Mouse (Mus musculus) lung, adult 2 months (tissue): ENCODE measurements at regions not wholly inside any gene's neighbourhood (a gene's known extent, or its start where the extent isn't known, plus 50 kb on each side); places are given as distances from the start of the nearest gene placed in this dataset.

Experiments used
- DNase-seq: peaks from one replicate; pipeline ENCODE4 v3.0.0; 2022
- H3K4me1 ChIP-seq: fragments of 200-500 bp; 2 replicates; pipeline ENCODE4 v1.6.1; 2011; ENCODE audit warnings: low read length; ENCODE audit not compliant: control insufficient read depth, insufficient read depth
- H3K4me3 ChIP-seq: fragments of 200-500 bp; replicated peaks from 2 replicates; pipeline ENCODE3; 2011; ENCODE audit warnings: low read depth, mild to moderate bottlenecking, control low read depth, low read length; ENCODE audit errors: extremely low read depth
- CTCF ChIP-seq: fragments of 200-500 bp; IDR thresholded peaks from 2 replicates; pipeline ENCODE4 v1.5.1; 2011; ENCODE audit warnings: mild to moderate bottlenecking, low read length, control low read depth; ENCODE audit not compliant: insufficient read depth
- POLR2A ChIP-seq: fragments of 200-500 bp; IDR thresholded peaks from 2 replicates; pipeline ENCODE4 v1.6.1; 2011; ENCODE audit warnings: low read depth, mild to moderate bottlenecking, control low read depth, low read length, borderline replicate concordance; ENCODE audit errors: extremely low read depth
- WGBS: fragments of 180-500 bp; shearing (Covaris S2); methylation state at CpG from one replicate; pipeline ENCODE4 v1.1.7; 2018; 5-methylcytosine and 5-hydroxymethylcytosine counted together

- no peak for DNase-seq
- TF ChIP-seq CTCF = no peak
- TF ChIP-seq POLR2A = no peak
- H3K4me1 ChIP-seq = no peaks in the 10 kb centered on the region
- no peak overlapping the region for H3K4me3 ChIP-seq
- WGBS = 37% methylated on average over 1 of the region's 1 CpGs
These were observed 408.3 kb downstream of the Rps24 start for GRCm38 (mm10) chr14:24895196-24895595.

DNA sequence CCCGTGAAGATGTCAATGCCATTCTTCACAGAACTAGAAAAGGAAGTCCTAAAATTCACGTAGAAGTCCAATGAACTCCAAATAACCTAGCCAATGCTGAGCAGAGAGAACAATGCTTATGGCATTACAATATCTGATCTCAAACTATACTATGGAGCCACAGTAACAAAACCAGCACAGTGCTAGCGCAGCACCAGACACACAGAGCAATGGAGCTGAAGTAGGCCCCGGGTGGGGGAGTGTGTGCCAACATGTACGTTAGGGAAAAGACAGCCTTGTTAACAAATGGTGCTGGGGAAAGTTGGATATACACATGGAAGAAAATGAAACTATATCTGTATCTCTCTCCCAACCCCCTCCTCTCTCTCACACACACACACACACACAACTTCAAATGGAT lies 409.8 kb downstream of the Rps24 start:
- H3K4me1 ChIP-seq = no peaks in the 10 kb centered on the region
- no peak overlapping the region for H3K4me3 ChIP-seq
- TF ChIP-seq CTCF = no peak
- no peak for TF ChIP-seq POLR2A
- 86% methylated on average over 5 of the region's 5 CpGs for WGBS
- DNase-seq = no peak

GRCm38 (mm10) chr14:24900501-24901179 lies 413.7 kb downstream of the Rps24 start:
- 65% methylated on average over 13 of the region's 13 CpGs for WGBS
- TF ChIP-seq POLR2A (no peak), CTCF (no peak)
- no peak overlapping the region for H3K4me3 ChIP-seq

DNA sequence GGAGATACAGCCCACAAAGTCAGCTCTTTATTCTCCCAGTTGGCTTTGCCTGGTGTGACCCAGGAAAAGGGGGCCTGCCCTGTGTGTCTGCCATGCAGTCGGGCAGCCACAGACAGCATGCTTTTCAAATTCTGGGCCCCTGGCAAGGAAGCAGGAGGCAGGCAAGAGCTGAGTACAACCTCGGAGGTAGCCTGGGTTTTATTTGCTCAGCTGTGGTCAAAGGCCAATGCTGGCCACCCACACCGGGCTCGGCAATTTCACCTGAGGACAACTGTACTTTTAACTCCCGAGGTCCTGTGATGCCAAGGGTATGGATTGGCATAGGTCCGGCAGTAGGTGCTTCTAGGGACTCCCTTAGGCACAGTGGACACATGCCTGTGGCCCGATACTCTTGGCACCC lies 414.8 kb downstream of the Rps24 start:
- TF ChIP-seq CTCF (no peak), POLR2A (no peak)
- H3K4me1 ChIP-seq = no peaks in the 10 kb centered on the region
- no peak overlapping the region for H3K4me3 ChIP-seq
- 68% methylated on average over 7 of the region's 7 CpGs for WGBS
- DNase-seq = no peak

More at GRCm38 (mm10) chr14:24900501-24901179, 413.7 kb downstream of the Rps24 start:
- H3K4me1 ChIP-seq = no peaks in the 10 kb centered on the region
- DNase-seq = no peak

DNA sequence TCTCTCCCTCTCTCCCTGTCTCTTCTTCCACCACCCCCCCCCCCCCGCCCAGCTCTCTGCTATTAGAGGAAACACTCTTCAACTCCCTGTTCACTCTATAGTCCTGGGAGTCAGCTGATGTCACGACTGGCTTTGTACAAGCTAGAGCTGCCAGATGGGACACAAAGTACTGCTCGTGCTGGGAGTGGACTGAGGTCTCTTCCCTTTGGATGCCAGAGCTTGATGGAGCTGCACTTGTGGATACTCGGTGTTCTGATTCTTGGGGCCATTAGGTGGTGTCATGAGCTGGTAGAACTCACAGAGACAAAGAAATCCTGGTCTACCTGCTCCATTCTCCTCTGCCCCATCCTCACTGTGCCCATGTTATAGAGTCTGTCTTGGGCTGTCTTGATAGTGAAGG lies 415.9 kb downstream of the Rps24 start:
- no peaks in the 10 kb centered on the region for H3K4me1 ChIP-seq
- WGBS = 8% methylated on average over 3 of the region's 4 CpGs
- TF ChIP-seq POLR2A (no peak), CTCF (no peak)
- no peak overlapping the region for H3K4me3 ChIP-seq
- no peak for DNase-seq

DNA sequence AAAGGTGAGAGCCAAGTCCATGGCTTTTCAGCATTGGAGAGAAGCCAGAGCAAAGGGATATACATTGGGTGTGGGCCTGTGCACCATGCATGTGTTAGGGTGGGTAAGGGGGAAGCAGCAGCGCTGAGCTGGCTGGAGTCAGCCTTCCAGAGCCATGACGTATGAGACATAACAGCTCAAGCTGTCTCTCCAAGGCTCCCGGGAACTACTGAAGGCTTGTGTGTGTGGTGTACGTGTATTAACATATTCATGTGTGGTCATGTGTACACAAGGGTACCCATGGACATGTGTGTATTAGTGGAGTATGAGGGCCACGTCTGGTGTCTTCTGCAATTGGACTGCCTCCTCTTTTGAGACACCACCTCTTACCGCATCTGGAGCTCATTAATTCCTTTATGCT lies 417.8 kb downstream of the Rps24 start:
- WGBS = 85% methylated on average over 6 of the region's 6 CpGs
- TF ChIP-seq POLR2A (no peak), CTCF (no peak)
- no peak overlapping the region for H3K4me3 ChIP-seq
- DNase-seq = no peak
- no peaks in the 10 kb centered on the region for H3K4me1 ChIP-seq

DNA sequence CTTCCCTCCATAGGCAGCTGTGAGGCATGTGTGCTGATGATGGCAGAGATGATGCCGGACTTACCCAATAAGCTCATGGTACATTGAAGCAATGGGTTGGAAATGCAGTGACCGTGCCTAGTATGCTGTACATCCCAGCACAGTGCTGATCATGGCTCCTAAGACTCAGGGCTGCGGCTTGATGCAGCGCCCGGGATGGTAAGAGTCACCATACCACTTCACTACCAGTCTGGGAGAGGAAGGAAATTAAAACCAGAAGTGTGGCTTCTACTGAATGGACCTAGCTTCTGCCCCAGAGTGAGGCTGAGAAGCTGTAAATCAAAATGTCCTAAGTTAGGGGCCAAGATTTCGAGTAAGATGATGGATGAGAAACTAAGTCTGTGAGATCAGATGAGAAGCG lies 420.0 kb downstream of the Rps24 start:
- no peak for TF ChIP-seq POLR2A
- no peak for TF ChIP-seq CTCF
- no peak overlapping the region for H3K4me3 ChIP-seq
- WGBS = 67% methylated on average over 7 of the region's 7 CpGs
- no peaks in the 10 kb centered on the region for H3K4me1 ChIP-seq
- no peak for DNase-seq

DNA sequence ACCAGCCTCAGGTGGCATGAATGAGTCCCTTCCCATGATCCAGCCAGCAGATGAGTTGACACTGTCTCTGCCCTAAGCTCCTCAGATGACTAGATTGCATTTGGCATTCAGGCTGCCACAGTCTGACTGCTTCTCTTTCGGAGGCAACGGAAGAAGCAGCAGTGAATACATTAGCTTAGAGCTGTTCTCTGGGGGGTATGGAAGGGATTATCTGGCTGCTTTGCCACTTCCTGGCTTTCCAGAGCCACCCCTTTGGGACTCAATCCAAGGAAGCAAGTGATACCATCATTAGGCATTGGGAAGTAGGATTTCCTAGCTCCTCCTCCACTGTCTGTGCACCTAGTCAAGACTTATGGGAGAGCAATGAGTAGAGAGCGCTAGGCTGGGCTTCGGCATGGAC lies 421.5 kb downstream of the Rps24 start:
- H3K4me3 ChIP-seq = no peak overlapping the region
- no peak for DNase-seq
- 64% methylated on average over 4 of the region's 4 CpGs for WGBS
- no peaks in the 10 kb centered on the region for H3K4me1 ChIP-seq
- TF ChIP-seq POLR2A (no peak), CTCF (no peak)

- no peak for DNase-seq
- H3K4me1 ChIP-seq = no peaks in the 10 kb centered on the region
- 57% methylated on average over 6 of the region's 6 CpGs for WGBS
These were observed 424.7 kb downstream of the Rps24 start for GRCm38 (mm10) chr14:24911621-24912020.

DNA sequence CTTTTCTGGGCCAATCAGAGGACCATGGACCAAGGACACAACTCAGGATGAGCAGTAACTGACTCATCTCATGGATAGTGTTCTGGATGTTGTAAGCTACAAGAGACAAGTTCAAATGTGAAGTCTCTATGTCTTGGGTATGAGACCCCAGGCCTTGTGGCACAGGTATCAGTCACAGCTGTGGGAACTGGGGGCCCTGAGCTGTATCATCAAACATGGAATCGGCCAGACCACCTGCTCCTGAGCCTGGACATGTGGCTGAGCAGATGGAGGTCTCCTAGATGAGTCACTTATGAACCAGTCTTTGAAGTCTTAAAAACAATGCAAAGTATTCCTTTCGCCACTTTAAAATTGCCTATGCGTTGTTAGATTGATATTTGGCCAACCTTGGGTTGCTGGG lies 432.1 kb downstream of the Rps24 start:
- TF ChIP-seq POLR2A (no peak), CTCF (no peak)
- 93% methylated on average over 3 of the region's 3 CpGs for WGBS
- Histone ChIP-seq H3K4me1 (no peaks in the 10 kb centered on the region), H3K4me3 (no peak overlapping the region)
- no peak for DNase-seq

More at GRCm38 (mm10) chr14:24911621-24912020, 424.7 kb downstream of the Rps24 start:
- TF ChIP-seq POLR2A (no peak), CTCF (no peak)
- no peak overlapping the region for H3K4me3 ChIP-seq
